Mouse (Mus musculus): ENCODE measurements around the gene Opa1.

The Opa1 gene

DNA sequence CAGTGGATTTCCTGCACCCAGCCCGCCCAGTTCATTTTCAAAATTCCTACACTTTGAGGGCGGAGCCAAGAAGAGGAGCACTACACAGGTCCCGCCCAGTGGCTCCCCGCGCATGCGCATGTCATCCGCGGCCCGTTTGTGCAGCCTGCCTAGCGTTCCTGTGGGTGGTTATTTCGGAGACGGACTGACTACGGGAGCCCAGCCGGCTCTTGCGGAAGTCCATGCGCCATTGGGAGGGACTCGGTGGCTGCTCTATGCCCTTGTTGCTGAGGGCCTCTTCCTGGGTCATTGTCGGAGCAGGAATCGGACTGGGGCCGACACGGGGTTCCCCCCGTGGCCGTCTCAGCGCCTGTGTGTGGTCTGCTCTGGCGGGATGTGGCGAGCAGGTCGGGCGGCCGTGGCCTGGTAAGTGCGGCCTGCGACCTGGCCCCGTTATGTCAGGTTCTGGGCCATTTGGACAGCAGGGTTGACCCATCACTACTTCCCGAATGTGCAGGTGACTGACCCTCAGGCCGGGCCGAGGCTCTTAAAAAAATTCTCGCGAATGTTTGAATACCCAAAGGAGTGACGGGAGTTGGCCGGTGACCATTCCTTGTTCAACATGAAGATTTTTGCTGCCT lies at the start of gene Opa1:
Gene Opa1, plus strand, starts transcription at position 168 of the 620 bp plus-strand sequence.
- DNase-seq (ENCODE audit: low read depth, low spot score) = peak; percentile 96

DNA sequence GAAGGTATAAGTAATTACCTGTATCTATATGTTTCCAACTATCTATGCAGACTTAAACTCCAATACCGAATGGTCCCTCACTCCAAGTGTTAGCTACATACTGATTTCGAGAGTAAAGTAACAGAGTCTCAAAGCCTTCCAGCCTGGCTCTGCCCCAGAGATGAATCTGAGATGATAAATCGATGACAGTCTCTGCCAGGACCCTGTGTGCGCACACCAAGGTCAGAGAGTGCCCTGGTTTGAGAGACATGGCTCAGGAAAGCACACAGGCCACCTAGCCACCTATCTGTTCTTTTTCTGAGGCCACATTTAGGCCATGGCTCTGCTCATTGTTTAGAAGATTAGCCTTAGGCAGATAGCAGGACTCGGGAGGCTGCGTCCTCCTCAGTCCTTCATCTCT lies 45.5 kb upstream of the Opa1 start:
- no peak for DNase-seq (ENCODE audit: low read depth, low spot score)

GRCm38 (mm10) chr16:29535866-29536265 lies 43.3 kb upstream of the Opa1 start:
- no peak for DNase-seq (ENCODE audit: low read depth, low spot score)

DNA sequence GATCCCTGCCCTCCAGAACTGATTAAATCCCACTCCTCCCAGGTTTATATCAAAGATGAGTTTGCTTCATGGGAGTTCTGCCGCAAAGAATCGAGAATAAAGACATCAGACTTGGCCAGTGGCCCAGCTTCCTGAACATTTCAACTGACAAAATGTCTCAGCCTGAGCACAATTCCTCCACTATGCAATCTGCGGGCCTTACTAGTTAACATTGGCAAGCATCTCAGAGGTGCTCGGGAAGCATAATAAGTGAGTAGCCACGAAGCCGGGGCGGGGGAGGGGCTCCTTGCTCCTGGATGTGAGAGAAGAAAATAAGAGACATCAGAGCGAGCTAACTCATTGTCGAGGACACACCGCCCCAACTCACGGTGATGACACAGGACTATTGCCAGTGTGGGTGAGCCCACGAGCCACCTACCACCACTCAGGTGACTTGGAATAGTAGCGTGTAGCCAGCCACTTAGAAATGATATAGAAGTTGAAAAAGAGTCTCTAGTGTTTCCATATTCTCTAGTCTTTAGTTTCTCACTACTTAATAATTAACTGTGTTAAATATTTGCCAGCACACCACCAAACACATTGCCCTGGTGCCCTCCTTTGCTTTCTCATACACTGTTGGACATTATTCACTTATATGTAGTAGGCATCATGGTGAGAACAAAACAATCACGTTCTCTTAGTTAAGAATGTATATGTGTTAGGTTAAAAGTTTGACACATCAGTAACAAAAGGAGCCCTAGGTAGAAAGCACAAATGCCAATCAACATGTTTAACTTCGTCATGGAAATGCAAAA lies 42.5 kb upstream of the Opa1 start:
- no peak for DNase-seq (ENCODE audit: low read depth, low spot score)

DNA sequence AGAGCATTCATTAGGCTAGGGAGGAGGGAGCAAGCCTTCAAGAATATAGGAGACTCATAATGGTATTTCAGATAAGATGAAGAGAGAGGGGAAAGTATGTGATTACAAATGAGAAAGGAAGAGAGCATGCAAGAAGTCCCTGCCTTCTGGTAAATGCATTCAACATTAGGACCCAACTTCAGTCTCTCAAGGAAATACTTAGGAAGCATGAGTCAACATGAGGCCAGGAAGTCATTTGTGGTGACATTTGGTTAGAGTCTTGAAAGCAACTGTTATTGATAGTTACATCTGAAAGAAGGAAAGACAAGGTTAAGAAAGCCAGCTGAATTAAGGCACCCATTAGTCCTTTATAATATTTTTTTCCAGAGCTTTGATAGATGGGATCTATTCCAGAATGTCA lies 39.2 kb upstream of the Opa1 start:
- no peak for DNase-seq (ENCODE audit: low read depth, low spot score)

GRCm38 (mm10) chr16:29541261-29541683 lies 37.9 kb upstream of the Opa1 start:
- DNase-seq (ENCODE audit: low read depth, low spot score) = no peak

- DNase-seq (ENCODE audit: low read depth, low spot score) = no peak
These were observed 34.3 kb upstream of the Opa1 start, which contains the start of gene Atp13a4 for GRCm38 (mm10) chr16:29544829-29545228. Atp13a4 (minus strand) TSS chr16:29544864.

DNA sequence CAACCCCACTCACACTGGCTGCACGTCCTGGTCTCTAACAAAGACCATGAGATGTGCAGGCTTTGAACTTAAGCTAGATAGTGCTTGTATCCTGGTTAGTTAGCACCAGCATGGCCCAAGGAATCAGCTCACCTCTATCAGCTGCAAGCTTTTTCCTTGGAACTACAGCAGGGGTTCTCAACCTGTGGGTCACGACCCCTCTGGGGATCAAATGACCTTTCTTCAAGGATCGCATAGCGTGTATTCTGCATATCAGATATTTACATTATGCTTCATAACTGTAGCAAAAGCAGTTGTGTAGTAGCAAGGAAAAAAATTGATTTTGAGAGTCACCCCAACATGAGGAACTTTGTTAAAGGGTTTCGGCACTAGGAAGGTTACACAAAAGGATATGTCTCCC lies 19.5 kb upstream of the Opa1 start:
- no peak for DNase-seq (ENCODE audit: low read depth, low spot score)

- DNase-seq (ENCODE audit: low read depth, low spot score) = no peak
These were observed 18.7 kb upstream of the Opa1 start for GRCm38 (mm10) chr16:29560454-29560853.

DNA sequence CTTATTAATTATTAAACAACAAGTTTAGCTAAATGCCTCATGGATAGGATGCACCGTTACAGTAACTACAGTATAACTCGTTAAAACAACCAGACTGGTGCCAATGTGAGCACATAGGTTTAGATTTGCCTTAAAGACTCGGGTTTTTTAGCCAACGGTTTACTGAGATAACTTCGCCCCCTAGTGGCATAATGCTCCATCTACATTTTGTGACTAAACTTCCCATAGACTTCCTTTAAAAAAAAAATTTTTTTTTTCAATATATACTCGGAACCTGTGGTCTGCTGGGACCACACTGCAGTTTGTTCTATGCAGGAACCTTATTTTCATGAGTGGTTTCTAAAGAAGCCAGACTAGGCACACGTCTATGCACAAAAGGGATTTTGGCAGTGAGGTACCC lies 18.3 kb upstream of the Opa1 start:
- DNase-seq (ENCODE audit: low read depth, low spot score) = peak; percentile 54

DNA sequence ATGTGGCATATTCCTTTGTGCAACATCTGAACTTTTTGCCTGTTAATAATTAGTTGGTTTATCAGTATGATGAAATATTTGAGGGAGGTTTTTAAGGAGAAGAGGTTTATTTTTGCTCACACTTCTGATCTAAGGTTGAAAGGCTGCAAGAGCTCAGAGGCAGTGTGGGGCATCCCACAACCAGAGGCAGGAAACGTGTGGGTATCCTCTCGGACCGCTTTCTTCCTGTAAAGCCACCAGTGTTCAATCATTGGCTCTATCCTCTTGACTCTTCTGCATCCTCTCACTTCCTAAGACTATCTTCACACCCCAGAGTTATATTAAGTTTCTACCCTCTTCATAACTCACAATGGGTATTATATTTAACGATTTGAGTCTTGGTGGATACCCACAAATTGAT lies 5.1 kb upstream of the Opa1 start:
- DNase-seq (ENCODE audit: low read depth, low spot score) = no peak

DNA sequence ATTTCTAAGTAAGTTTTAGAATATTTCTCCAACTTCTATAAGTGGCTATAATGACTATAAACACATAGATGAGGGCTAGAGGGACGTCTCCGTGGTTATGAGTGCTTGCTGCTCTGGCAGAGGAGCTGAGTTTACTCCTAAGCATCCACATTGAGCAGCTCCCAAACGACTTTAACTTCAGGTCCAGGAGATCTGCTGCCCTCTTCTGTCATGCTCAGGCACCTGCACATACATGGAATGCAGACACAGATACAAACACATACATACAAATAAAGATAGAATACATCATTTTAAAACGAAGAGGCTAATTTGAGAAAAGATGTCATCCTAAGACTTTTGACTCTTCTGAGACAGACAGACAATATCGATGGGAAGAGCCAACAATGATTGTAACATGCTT lies 3.5 kb upstream of the Opa1 start:
- DNase-seq (ENCODE audit: low read depth, low spot score) = peak; percentile 22

GRCm38 (mm10) chr16:29579787-29580176 lies 648 bp downstream of the Opa1 start:
- peak; percentile 51 for DNase-seq (ENCODE audit: low read depth, low spot score)

- no peak for DNase-seq (ENCODE audit: low read depth, low spot score)
These were observed 13.0 kb downstream of the Opa1 start for GRCm38 (mm10) chr16:29592171-29592570.

- DNase-seq (ENCODE audit: low read depth, low spot score) = no peak
These were observed 18.0 kb downstream of the Opa1 start for GRCm38 (mm10) chr16:29597122-29597521.

DNA sequence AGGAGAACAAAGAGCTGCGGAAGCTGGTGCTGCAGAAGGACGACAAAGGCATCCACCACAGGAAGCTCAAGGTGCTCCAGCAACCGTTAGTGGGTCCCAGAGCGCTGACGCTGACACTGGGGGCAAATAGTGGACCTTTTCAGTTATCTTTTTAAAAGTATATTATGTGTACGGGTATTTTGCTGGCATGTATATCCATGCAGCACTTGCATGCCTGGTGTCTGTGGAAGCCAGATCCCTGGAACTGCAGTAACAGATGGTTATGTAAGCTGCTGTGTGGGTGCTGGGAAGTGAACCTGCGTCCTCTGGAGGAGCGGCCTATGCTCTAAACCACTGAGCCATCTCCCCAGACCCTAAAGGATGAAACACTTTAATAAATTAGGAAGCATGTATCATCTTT lies 26.4 kb downstream of the Opa1 start:
- no peak for DNase-seq (ENCODE audit: low read depth, low spot score)

- no peak for DNase-seq (ENCODE audit: low read depth, low spot score)
These were observed 28.0 kb downstream of the Opa1 start for GRCm38 (mm10) chr16:29607131-29607530.

GRCm38 (mm10) chr16:29614762-29615161 lies 35.6 kb downstream of the Opa1 start:
- DNase-seq (ENCODE audit: low read depth, low spot score) = no peak

DNA sequence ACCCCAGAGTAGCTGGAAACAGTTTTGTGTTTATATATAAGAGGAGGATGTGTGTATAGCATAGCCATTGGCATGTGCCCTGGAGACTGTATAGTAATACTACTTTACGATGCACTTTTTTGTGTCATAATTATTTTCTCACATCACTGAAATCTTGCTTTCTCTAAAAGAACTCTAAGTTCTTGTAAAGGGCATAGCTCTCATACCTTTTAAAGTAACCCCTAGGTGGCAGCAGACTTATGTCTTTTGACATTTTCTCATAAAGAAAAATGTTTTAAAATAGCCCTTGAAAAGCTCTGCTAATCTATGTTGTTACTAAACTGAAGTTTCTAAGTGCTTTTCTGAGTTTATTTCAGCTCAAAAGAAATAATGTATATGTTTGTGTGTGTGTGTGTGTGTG lies 49.9 kb downstream of the Opa1 start:
- DNase-seq (ENCODE audit: low read depth, low spot score) = peak; percentile 41

- no peak for DNase-seq (ENCODE audit: low read depth, low spot score)
These were observed 56.6 kb downstream of the Opa1 start for GRCm38 (mm10) chr16:29635780-29636179.

GRCm38 (mm10) chr16:29642376-29642775 lies 63.2 kb downstream of the Opa1 start:
- DNase-seq (ENCODE audit: low read depth, low spot score) = no peak

- no peak for DNase-seq (ENCODE audit: low read depth, low spot score)
These were observed 65.7 kb downstream of the Opa1 start for GRCm38 (mm10) chr16:29644871-29645270.

DNA sequence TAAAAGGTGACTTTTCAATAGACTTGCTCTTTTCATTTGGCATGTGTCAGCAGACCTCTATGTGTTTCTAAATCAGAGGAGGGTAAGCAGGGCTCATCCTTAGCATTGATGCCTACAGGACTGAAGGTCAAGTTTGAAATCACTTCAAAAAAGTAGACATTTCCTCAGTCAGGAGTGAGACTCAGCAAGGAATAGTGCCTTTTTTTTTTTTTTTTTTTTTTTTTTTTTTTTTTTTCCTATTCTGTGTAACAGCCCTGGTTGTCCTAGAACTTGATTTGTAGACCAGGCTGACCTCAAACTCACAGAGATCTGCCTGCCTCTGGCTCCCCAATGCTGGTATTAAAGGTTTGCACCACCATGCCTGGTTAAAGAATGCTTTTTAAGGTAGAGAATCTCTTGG lies 67.1 kb downstream of the Opa1 start:
- DNase-seq (ENCODE audit: low read depth, low spot score) = no peak

Data from A20 (cell line).